Comparison of ENCODE assay signal across 19 mouse cellular contexts in genomic region chr16:17073000-17073399, GRCm38 (mm10). TPM values are rescaled to one million over a fixed set of nuclear protein-coding genes. Genes with fewer than 3 reads are reported as not detected.
DNase-seq lines count a peak whose midpoint lies in the region; ATAC-seq lines count a peak whose summit lies in the region.
"Had no signal": no experiment of that assay in that cellular context is flagged by ENCODE, and none has a peak within 500 bp of the region (broad histone marks: within the 10 kb centered on the region; RNA-seq: fewer than 3 reads in every experiment).

No protein-coding gene starts in this region.

- whole genome bisulfite sequencing in forebrain, embryonic 15.5 days = 92% methylated on average over 7 of the region's 7 CpGs
- WGBS in forebrain, embryonic 11.5 days = 94% methylated on average over 7 of the region's 7 CpGs
- 89% methylated on average over 7 of the region's 7 CpGs for WGBS in forebrain, embryonic 16.5 days

- DNase-seq in forebrain, embryonic 11.5 days (ENCODE audit: low spot score) = no peak
- DNase-seq in right cerebral cortex, postnatal 10 days (ENCODE audit: low spot score in 2 of 2) = peak; percentile 66 to 77
- no peak for DNase-seq in right cerebral cortex, adult 18-20 months
- DNase-seq in cerebellum, postnatal 25 days = no peak
- DNase-seq: adrenal gland, postnatal 14 days; cerebellum, adult 18-20 months; cerebellum, adult 9-11 months; gastrocnemius, postnatal 14 days; heart, adult 2 months; heart, postnatal 14 days had no signal

- H3K9ac ChIP-seq in forebrain, embryonic 15.5 days (replicated peaks) = 0 out of 2 replicates have a peak overlapping the region, but pooled peaks have one; percentile 4
- H3K9ac ChIP-seq in forebrain, embryonic 11.5 days (ENCODE audit: low read length) = no peak overlapping the region
- no peak overlapping the region for H3K9ac ChIP-seq in forebrain, embryonic 16.5 days (replicated peaks; ENCODE audit: low read depth, low read length)
- H3K9ac ChIP-seq: embryonic facial prominence, embryonic 12.5 days; heart, embryonic 15.5 days; hindbrain, embryonic 13.5 days had no signal

- H3K4me2 ChIP-seq in forebrain, embryonic 15.5 days (replicated peaks) = peak overlapping the region; percentile 12
- H3K4me2 ChIP-seq in forebrain, embryonic 11.5 days (ENCODE audit: low read depth, low read length, severe bottlenecking) = no peak overlapping the region
- no peak overlapping the region for H3K4me2 ChIP-seq in forebrain, embryonic 16.5 days (ENCODE audit: low read length)
- H3K4me2 ChIP-seq: embryonic facial prominence, embryonic 12.5 days; heart, embryonic 11.5 days; heart, embryonic 15.5 days; hindbrain, embryonic 13.5 days had no signal

- ATAC-seq in forebrain, embryonic 15.5 days (replicated peaks) = no peak
- ATAC-seq in forebrain, embryonic 11.5 days (replicated peaks; ENCODE audit: low FRiP score) = no peak
- no peak for ATAC-seq in forebrain, embryonic 16.5 days
- ATAC-seq: activated CD4-positive, CD25-positive, alpha-beta regulatory T cell, adult 4 months; hindbrain, postnatal 0 days; Patski had no signal

- no peaks in the 10 kb centered on the region for H3K9me3 ChIP-seq in forebrain, embryonic 15.5 days
- H3K9me3 ChIP-seq in forebrain, embryonic 11.5 days (ENCODE audit: control insufficient read depth, low read length) = no peaks in the 10 kb centered on the region; the same call in 1 of the 2 replicates
- H3K9me3 ChIP-seq in forebrain, embryonic 16.5 days (ENCODE audit: control insufficient read depth, low read length) = no peaks in the 10 kb centered on the region
- H3K9me3 ChIP-seq: embryonic facial prominence, embryonic 12.5 days; heart, embryonic 15.5 days; hindbrain, embryonic 13.5 days had no signal

- no peaks in the 10 kb centered on the region for H3K27me3 ChIP-seq in forebrain, embryonic 15.5 days
- no peaks in the 10 kb centered on the region for H3K27me3 ChIP-seq in forebrain, embryonic 11.5 days (ENCODE audit: control insufficient read depth, insufficient read depth, low read length)
- no peaks in the 10 kb centered on the region for H3K27me3 ChIP-seq in forebrain, embryonic 16.5 days (replicated peaks; ENCODE audit: control insufficient read depth, insufficient read depth, low read length)
- H3K27me3 ChIP-seq: embryonic facial prominence, embryonic 12.5 days; heart, embryonic 15.5 days; hindbrain, embryonic 13.5 days; Patski had no signal

- peaks cover 33% of the 10 kb centered on the region for H3K36me3 ChIP-seq in forebrain, embryonic 15.5 days
- H3K36me3 ChIP-seq in forebrain, embryonic 11.5 days (ENCODE audit: control insufficient read depth, insufficient read depth, low read length) = peaks cover 14% of the 10 kb centered on the region
- H3K36me3 ChIP-seq in forebrain, embryonic 16.5 days (ENCODE audit: control insufficient read depth, insufficient read depth) = peaks cover 8% of the 10 kb centered on the region; the same call in 1 of the 2 replicates
- H3K36me3 ChIP-seq: heart, embryonic 15.5 days had no signal

- peak overlapping the region; percentile 59 for H3K27ac ChIP-seq in forebrain, embryonic 15.5 days (replicated peaks)
- H3K27ac ChIP-seq in forebrain, embryonic 11.5 days (ENCODE audit: low read depth, low read length) = no peak overlapping the region
- peak overlapping the region; percentile 39 for H3K27ac ChIP-seq in forebrain, embryonic 16.5 days (ENCODE audit: low read length)
- H3K27ac ChIP-seq: embryonic facial prominence, embryonic 12.5 days; heart, adult 2 months; heart, embryonic 15.5 days; hindbrain, embryonic 13.5 days; hindbrain, postnatal 0 days had no signal

- H3K4me3 ChIP-seq in forebrain, embryonic 15.5 days = no peak overlapping the region
- no peak overlapping the region for H3K4me3 ChIP-seq in forebrain, embryonic 11.5 days (ENCODE audit: low read depth, low read length)
- no peak overlapping the region for H3K4me3 ChIP-seq in forebrain, embryonic 16.5 days (replicated peaks; ENCODE audit: low read length)
- H3K4me3 ChIP-seq: embryonic facial prominence, embryonic 12.5 days; heart, adult 2 months; heart, embryonic 15.5 days; hindbrain, embryonic 13.5 days had no signal

- peaks cover 50% of the 10 kb centered on the region for H3K4me1 ChIP-seq in forebrain, embryonic 15.5 days
- no peaks in the 10 kb centered on the region for H3K4me1 ChIP-seq in forebrain, embryonic 11.5 days (replicated peaks; ENCODE audit: control insufficient read depth, insufficient read depth, low read length)
- peaks cover 34% of the 10 kb centered on the region for H3K4me1 ChIP-seq in forebrain, embryonic 16.5 days (replicated peaks; ENCODE audit: control insufficient read depth, insufficient read depth, low read length)

RNA-seq across cellular contexts. Expression of gene Ypel1, which starts 3.5 kb away (rescaled TPM):
- polyA plus RNA-seq in forebrain, embryonic 15.5 days (2015; fragmentation: Nextera tagmentation; extraction: Ambion mirVana) = 181 and 183 TPM in 2 replicates
- 119 and 130 TPM in 2 replicates for polyA plus RNA-seq in forebrain, embryonic 11.5 days (2014; fragmentation: Nextera tagmentation; extraction: Ambion mirVana)
- 171 and 173 TPM in 2 replicates for polyA plus RNA-seq in forebrain, embryonic 16.5 days (2015; fragmentation: Nextera tagmentation; extraction: Ambion mirVana)

RNA-seq across cellular contexts. Expression of gene Ppil2, which starts 38.1 kb away (rescaled TPM):
- polyA plus RNA-seq in forebrain, embryonic 15.5 days (2015; fragmentation: Nextera tagmentation; extraction: Ambion mirVana) = 161 and 162 TPM in 2 replicates
- 153 and 156 TPM in 2 replicates for polyA plus RNA-seq in forebrain, embryonic 11.5 days (2014; fragmentation: Nextera tagmentation; extraction: Ambion mirVana)
- polyA plus RNA-seq in forebrain, embryonic 16.5 days (2015; fragmentation: Nextera tagmentation; extraction: Ambion mirVana) = 158 and 182 TPM in 2 replicates

RNA-seq across cellular contexts. Expression of gene 2610318N02Rik, which starts 52.0 kb away (rescaled TPM):
- polyA plus RNA-seq in forebrain, embryonic 15.5 days (2015; fragmentation: Nextera tagmentation; extraction: Ambion mirVana) = 27.1 and 30.1 TPM in 2 replicates
- polyA plus RNA-seq in forebrain, embryonic 11.5 days (2014; fragmentation: Nextera tagmentation; extraction: Ambion mirVana) = 104 and 111 TPM in 2 replicates
- 18.4 and 21.2 TPM in 2 replicates for polyA plus RNA-seq in forebrain, embryonic 16.5 days (2015; fragmentation: Nextera tagmentation; extraction: Ambion mirVana)

RNA-seq across cellular contexts. Expression of gene Sdf2l1, which starts 59.2 kb away (rescaled TPM):
- 43.4 and 47.2 TPM in 2 replicates for polyA plus RNA-seq in forebrain, embryonic 15.5 days (2015; fragmentation: Nextera tagmentation; extraction: Ambion mirVana)
- polyA plus RNA-seq in forebrain, embryonic 11.5 days (2014; fragmentation: Nextera tagmentation; extraction: Ambion mirVana) = 64.9 and 68.4 TPM in 2 replicates
- polyA plus RNA-seq in forebrain, embryonic 16.5 days (2015; fragmentation: Nextera tagmentation; extraction: Ambion mirVana) = 36.8 and 40.3 TPM in 2 replicates

Comparison
In these comparisons a context has a peak if more than half of its experiments do, and no peak if none do; other contexts are left out.
1. DNase-seq: peak in right cerebral cortex, postnatal 10 days (2 of 2); none in forebrain, embryonic 11.5 days (single experiment), right cerebral cortex, adult 18-20 months (single experiment) and cerebellum, postnatal 25 days (0 of 2).